Mouse (Mus musculus): Measurements from ENCODE around the gene Lce1a1. TPM values are rescaled to one million over a fixed set of nuclear protein-coding genes. Genes with fewer than 3 reads are reported as not detected.
"Not testable (repeated sequence)": the region's sequence is repeated elsewhere in the genome, so short reads cannot be mapped to it uniquely, and the experiment has no call there.

The Lce1a1 gene
- polyA plus RNA-seq (2016; fragmentation: Nextera tagmentation; extraction: Ambion mirVana), result not detected in 2 replicates

GRCm38 (mm10) chr3:92648207-92648606, at the start of gene Lce1a1:
TSS of gene Lce1a1 (minus strand) at chr3:92648307.
- Histone ChIP-seq H3K4me1 (no peaks in the 10 kb centered on the region), H3K4me3 (no peak within 1 kb of the TSS), H3K27ac (replicated peaks) (no peak within 1 kb of the TSS), H3K9me3 (replicated peaks) (no peaks in the 10 kb centered on the region), H3K36me3 (no peaks in the 10 kb centered on the region), H3K27me3 (ENCODE audit: low read depth, poor library complexity, severe bottlenecking) (no peaks in the 10 kb centered on the region)
- 82% methylated on average over 1 of the region's 1 CpGs for WGBS
- no peak for DNase-seq (ENCODE audit: low spot score)

DNA sequence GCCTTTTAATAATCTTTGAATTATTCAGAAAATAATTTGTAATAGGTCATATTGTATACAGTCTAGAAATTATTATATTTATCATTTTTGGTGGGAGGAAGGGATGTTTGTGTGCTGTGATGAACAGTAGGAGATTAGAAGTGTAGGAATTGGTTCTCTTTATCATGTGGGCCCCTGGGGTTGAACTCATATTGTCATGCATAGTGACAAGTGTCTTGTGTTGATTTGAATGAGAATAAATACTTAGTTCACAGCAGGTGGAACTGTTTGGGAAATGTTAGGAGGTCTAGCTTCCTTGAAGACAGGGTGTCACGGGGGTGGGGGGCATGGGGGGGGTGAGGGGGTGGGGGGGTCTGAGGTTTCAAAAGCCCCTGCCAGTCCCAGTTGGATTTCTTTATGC, 46.5 kb upstream of the Lce1a1 start:
- no peak overlapping the region for H3K4me3 ChIP-seq
- WGBS, result 28% methylated on average over 1 of the region's 1 CpGs
- no peaks in the 10 kb centered on the region for H3K27me3 ChIP-seq (ENCODE audit: low read depth, poor library complexity, severe bottlenecking)
- DNase-seq (ENCODE audit: low spot score), result no peak
- H3K9me3 ChIP-seq (replicated peaks), result no peaks in the 10 kb centered on the region
- H3K27ac ChIP-seq (replicated peaks), result no peak overlapping the region
- no peaks in the 10 kb centered on the region for H3K36me3 ChIP-seq
- H3K4me1 ChIP-seq, result no peaks in the 10 kb centered on the region

DNA sequence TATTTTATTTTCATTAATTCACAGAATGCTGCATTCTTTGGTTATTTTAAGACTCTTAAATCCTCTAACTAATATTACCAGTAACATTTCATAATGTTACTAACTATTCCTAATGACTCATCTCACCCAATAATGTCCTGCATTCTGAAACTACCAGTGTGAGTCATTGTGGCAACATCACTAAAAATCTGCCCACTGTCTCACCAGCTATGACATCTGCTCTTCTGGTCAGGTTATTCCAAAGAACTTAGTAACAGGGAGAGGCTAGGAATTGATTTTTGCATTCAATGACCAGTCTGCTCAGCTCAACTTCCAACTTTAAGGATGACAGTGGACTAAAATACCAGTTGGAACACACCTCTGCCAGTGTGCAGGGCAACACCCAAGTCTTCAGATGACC, 43.6 kb upstream of the Lce1a1 start:
- Histone ChIP-seq H3K4me1 (no peaks in the 10 kb centered on the region), H3K27me3 (ENCODE audit: low read depth, poor library complexity, severe bottlenecking) (no peaks in the 10 kb centered on the region), H3K27ac (replicated peaks) (no peak overlapping the region), H3K9me3 (replicated peaks) (no peaks in the 10 kb centered on the region), H3K36me3 (no peaks in the 10 kb centered on the region), H3K4me3 (no peak overlapping the region)
- no peak for DNase-seq (ENCODE audit: low spot score)

DNA sequence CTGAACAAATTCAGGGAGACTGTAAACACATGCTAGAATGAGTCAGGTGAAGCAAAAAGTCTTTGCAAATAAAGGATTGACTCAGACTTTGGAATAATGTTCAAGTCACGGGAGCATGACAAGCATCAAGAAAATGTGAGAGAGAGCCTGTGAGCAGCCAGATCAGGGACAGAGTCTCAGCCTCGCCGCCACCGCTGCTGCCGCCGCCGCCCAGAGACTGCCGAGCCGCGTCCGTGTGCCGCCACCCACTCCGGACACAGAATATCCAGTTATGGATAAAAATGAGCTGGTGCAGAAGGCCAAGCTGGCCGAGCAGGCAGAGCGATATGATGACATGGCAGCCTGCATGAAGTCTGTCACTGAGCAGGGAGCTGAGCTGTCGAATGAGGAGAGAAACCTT, 41.0 kb upstream of the Lce1a1 start:
- H3K36me3 ChIP-seq; H3K9me3 ChIP-seq (replicated peaks); H3K4me1 ChIP-seq; H3K4me3 ChIP-seq; H3K27me3 ChIP-seq (ENCODE audit: low read depth, poor library complexity, severe bottlenecking); H3K27ac ChIP-seq (replicated peaks); DNase-seq (ENCODE audit: low spot score): not testable (repeated sequence)
- 85% methylated on average over 16 of the region's 16 CpGs for WGBS

DNA sequence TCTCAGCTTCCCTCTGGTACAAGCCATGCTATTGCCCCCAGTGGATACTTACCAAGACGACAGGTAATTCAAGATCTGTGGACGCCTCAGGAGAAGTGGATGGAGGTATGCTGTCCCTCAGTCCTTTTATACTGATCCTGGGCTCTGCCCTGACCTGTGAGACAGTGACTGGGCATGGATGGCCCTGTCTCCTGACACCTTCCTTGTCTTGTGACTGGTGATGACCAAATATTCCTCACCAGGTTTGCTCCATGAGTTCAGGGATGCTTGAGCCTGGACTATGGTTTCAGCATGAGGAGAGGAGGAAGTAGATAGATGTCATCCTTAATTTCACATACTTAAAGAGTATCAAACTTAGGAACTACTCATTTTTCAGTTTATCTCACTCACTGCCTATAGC, 39.0 kb upstream of the Lce1a1 start, which contains the start of gene Lce1d:
Gene Lce1d (minus strand): TSS at position 101 of the 400 bp plus-strand sequence.
- Histone ChIP-seq H3K9me3 (replicated peaks) (no peaks in the 10 kb centered on the region), H3K36me3 (no peaks in the 10 kb centered on the region), H3K27ac (replicated peaks) (no peak within 1 kb of the TSS), H3K27me3 (ENCODE audit: low read depth, poor library complexity, severe bottlenecking) (no peaks in the 10 kb centered on the region), H3K4me1 (no peaks in the 10 kb centered on the region), H3K4me3 (no peak within 1 kb of the TSS)
- no peak for DNase-seq (ENCODE audit: low spot score)
- WGBS, result 70% methylated on average over 2 of the region's 2 CpGs

- Histone ChIP-seq H3K36me3 (no peaks in the 10 kb centered on the region), H3K4me3 (no peak within 1 kb of the TSS), H3K27me3 (ENCODE audit: low read depth, poor library complexity, severe bottlenecking) (no peaks in the 10 kb centered on the region), H3K27ac (replicated peaks) (no peak within 1 kb of the TSS), H3K9me3 (replicated peaks) (no peaks in the 10 kb centered on the region), H3K4me1 (no peaks in the 10 kb centered on the region)
- no peak for DNase-seq (ENCODE audit: low spot score)
- 91% methylated on average over 4 of the region's 4 CpGs for WGBS
Measured at GRCm38 (mm10) chr3:92678947-92679346, 30.8 kb upstream of the Lce1a1 start, which contains the start of gene Lce1c. TSS of gene Lce1c (plus strand) at chr3:92679247.

- H3K9me3 ChIP-seq (replicated peaks), result no peaks in the 10 kb centered on the region
- no peak for DNase-seq (ENCODE audit: low spot score)
- H3K36me3 ChIP-seq, result no peaks in the 10 kb centered on the region
- H3K4me3 ChIP-seq, result no peak within 1 kb of the TSS
- H3K27me3 ChIP-seq (ENCODE audit: low read depth, poor library complexity, severe bottlenecking), result no peaks in the 10 kb centered on the region
- H3K4me1 ChIP-seq, result no peaks in the 10 kb centered on the region
- H3K27ac ChIP-seq (replicated peaks), result no peak within 1 kb of the TSS
Measured at GRCm38 (mm10) chr3:92670215-92670614, 22.1 kb upstream of the Lce1a1 start, which contains the start of gene Lce1a2. TSS of gene Lce1a2 (minus strand) at chr3:92670315.

- Histone ChIP-seq H3K27ac (replicated peaks) (no peak within 1 kb of the TSS), H3K4me1 (no peaks in the 10 kb centered on the region), H3K4me3 (no peak within 1 kb of the TSS), H3K27me3 (ENCODE audit: low read depth, poor library complexity, severe bottlenecking) (no peaks in the 10 kb centered on the region), H3K9me3 (replicated peaks) (no peaks in the 10 kb centered on the region), H3K36me3 (no peaks in the 10 kb centered on the region)
- no peak for DNase-seq (ENCODE audit: low spot score)
Measured at GRCm38 (mm10) chr3:92656826-92657225, 8.7 kb upstream of the Lce1a1 start, which contains the start of gene Lce1b. TSS of gene Lce1b (minus strand) at chr3:92656926.

DNA sequence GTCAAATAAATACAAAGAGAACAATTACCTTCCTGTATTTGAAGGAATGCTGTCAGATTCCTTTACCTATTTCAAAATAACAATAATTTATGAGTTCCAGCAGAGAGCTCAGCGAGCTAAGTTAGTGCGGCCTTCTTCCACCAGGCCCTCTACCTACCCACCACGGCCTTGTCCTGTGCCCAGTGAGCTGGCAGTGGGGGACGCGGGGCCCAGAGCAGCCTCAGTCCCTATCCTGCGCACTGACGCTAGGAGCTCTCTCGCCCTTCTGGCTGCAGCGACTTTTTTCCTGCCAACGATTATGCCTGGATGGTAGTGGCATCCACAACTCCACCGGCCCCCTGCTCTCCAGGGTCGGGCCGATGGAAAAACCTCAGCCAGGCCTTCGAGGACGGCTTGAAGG, 8.3 kb downstream of the Lce1a1 start:
- no peak overlapping the region for H3K27ac ChIP-seq (replicated peaks)
- no peak for DNase-seq (ENCODE audit: low spot score)
- 92% methylated on average over 15 of the region's 15 CpGs for WGBS
- H3K4me3 ChIP-seq, result no peak overlapping the region
- H3K27me3 ChIP-seq (ENCODE audit: low read depth, poor library complexity, severe bottlenecking), result no peaks in the 10 kb centered on the region
- H3K36me3 ChIP-seq, result no peaks in the 10 kb centered on the region
- H3K9me3 ChIP-seq (replicated peaks), result no peaks in the 10 kb centered on the region
- H3K4me1 ChIP-seq, result no peaks in the 10 kb centered on the region

DNA sequence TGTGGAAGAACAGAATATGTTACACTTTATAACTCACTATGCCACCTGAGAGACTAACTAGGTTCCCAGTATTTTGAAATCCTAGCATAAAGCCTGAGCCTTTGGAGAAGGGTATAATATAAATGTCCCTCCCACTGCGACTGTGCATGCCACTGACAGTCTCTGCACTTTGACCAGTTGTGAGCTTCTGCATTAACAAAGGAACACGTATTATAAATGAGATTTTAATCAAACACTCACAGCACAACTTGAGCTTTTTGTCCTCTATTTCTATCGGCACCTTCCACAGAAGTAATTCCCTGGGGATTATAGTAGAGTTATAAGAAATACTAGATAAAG, 9.5 kb downstream of the Lce1a1 start:
- WGBS, result 88% methylated on average over 3 of the region's 3 CpGs
- H3K4me3 ChIP-seq, result no peak overlapping the region
- H3K27ac ChIP-seq (replicated peaks), result no peak overlapping the region
- H3K9me3 ChIP-seq (replicated peaks), result no peaks in the 10 kb centered on the region
- H3K27me3 ChIP-seq (ENCODE audit: low read depth, poor library complexity, severe bottlenecking), result no peaks in the 10 kb centered on the region
- no peaks in the 10 kb centered on the region for H3K36me3 ChIP-seq
- H3K4me1 ChIP-seq, result no peaks in the 10 kb centered on the region
- DNase-seq (ENCODE audit: low spot score), result no peak

GRCm38 (mm10) chr3:92637745-92638652, 10.1 kb downstream of the Lce1a1 start:
- 74% methylated on average over 1 of the region's 1 CpGs for WGBS
- Histone ChIP-seq H3K9me3 (replicated peaks) (no peaks in the 10 kb centered on the region), H3K27me3 (ENCODE audit: low read depth, poor library complexity, severe bottlenecking) (no peaks in the 10 kb centered on the region), H3K4me1 (no peaks in the 10 kb centered on the region), H3K36me3 (no peaks in the 10 kb centered on the region), H3K27ac (replicated peaks) (no peak overlapping the region), H3K4me3 (no peak overlapping the region)
- no peak for DNase-seq (ENCODE audit: low spot score)

GRCm38 (mm10) chr3:92621560-92621959, 26.5 kb downstream of the Lce1a1 start, which contains the start of gene Lce6a:
TSS of gene Lce6a (minus strand) at chr3:92621660.
- Histone ChIP-seq H3K4me3 (no peak within 1 kb of the TSS), H3K27me3 (ENCODE audit: low read depth, poor library complexity, severe bottlenecking) (no peaks in the 10 kb centered on the region), H3K4me1 (peaks cover 4% of the 10 kb centered on the region), H3K27ac (replicated peaks) (no peak within 1 kb of the TSS), H3K36me3 (no peaks in the 10 kb centered on the region), H3K9me3 (replicated peaks) (no peaks in the 10 kb centered on the region)
- 87% methylated on average over 2 of the region's 2 CpGs for WGBS
- no peak for DNase-seq (ENCODE audit: low spot score)

GRCm38 (mm10) chr3:92609804-92610203, 38.3 kb downstream of the Lce1a1 start:
- WGBS, result 65% methylated on average over 1 of the region's 1 CpGs
- no peak overlapping the region for H3K4me3 ChIP-seq
- no peak for DNase-seq (ENCODE audit: low spot score)

More at GRCm38 (mm10) chr3:92609804-92610203, 38.3 kb downstream of the Lce1a1 start:
- no peaks in the 10 kb centered on the region for H3K9me3 ChIP-seq (replicated peaks)
- no peaks in the 10 kb centered on the region for H3K27me3 ChIP-seq (ENCODE audit: low read depth, poor library complexity, severe bottlenecking)
- H3K4me1 ChIP-seq, result no peaks in the 10 kb centered on the region
- no peak overlapping the region for H3K27ac ChIP-seq (replicated peaks)
- no peaks in the 10 kb centered on the region for H3K36me3 ChIP-seq
